Mouse (Mus musculus): ENCODE measurements around the gene Slc25a31.

The Slc25a31 gene

GRCm38 (mm10) chr3:40719022-40719421 lies 10.4 kb downstream of the Slc25a31 start:
- no peak for DNase-seq (ENCODE audit: low read depth, low spot score)

GRCm38 (mm10) chr3:40738381-40738912 lies 29.8 kb downstream of the Slc25a31 start:
- no peak for DNase-seq (ENCODE audit: low read depth, low spot score)

GRCm38 (mm10) chr3:40744024-40744835 lies 35.6 kb downstream of the Slc25a31 start, which contains the start of gene Hspa4l:
Gene Hspa4l, plus strand, starts transcription at chr3:40744495.
- peak; percentile 4 for DNase-seq (ENCODE audit: low read depth, low spot score)

GRCm38 (mm10) chr3:40744836-40745660 lies 36.4 kb downstream of the Slc25a31 start:
- peak; percentile 77 for DNase-seq (ENCODE audit: low read depth, low spot score)

DNA sequence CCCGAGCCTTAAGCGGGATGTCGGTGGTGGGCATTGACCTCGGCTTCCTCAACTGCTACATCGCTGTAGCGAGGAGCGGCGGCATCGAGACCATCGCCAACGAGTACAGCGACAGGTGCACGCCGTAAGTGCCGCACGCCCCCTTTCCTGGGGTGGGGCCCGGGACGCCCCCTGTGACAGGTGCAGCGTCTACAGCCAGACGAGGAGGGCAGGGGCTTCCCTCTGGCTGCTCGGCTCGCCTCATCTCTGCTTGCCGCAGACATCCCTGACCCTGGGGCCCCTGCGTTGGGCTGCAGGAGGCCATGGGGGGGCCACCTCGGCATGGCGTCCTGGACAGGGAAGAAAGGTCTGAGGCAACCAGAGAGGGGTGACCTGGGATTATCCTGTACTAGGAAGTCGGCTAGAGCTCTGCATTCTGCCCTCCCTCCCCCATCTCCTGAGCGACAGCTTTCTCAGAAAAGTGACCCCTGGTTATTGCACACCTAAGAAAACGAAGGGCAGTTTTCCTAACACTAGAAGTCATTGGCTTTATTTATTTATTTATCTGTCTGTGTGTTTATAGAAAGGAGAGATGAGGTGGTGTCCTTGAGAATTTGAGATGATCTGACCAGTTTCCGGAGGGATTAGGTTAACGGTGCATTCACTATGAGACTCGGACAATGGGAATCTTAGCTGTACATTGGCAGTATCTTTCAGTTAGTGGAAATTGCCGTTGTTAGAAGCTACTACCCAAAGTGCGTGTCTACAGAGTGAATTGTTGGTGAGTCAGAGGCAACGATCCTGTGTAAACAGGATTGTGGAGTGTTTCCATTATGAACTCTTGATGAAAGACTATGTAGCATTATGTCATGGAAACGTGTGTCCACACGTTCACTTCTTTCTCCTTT lies 37.2 kb downstream of the Slc25a31 start:
- peak; percentile 3 for DNase-seq (ENCODE audit: low read depth, low spot score)

- DNase-seq (ENCODE audit: low read depth, low spot score) = no peak
Measured at GRCm38 (mm10) chr3:40760746-40761145, 52.1 kb downstream of the Slc25a31 start.

DNA sequence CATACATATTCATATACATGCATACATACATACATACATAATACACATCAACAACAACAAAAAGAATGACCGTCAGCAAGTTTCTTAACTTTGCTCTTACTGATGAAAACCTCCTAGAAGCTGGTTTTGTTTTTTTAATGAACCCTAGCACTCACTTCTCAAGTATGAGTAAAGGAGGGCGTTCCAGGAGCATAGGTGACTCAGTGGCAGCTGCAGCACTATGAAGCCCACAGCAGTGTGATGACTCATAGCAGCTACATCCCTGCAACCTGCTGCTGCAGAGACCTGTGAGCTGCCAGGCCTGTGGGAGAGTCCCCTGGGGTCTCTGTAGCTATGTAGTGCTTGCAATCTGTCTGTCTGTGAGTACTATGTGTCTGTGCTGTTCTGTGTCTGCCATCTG lies 52.7 kb downstream of the Slc25a31 start:
- no peak for DNase-seq (ENCODE audit: low read depth, low spot score)
